Mouse (Mus musculus) lung, adult 2 months (tissue): ENCODE results near the gene Mansc1.

Experiments
- CTCF ChIP-seq: fragments of 200-500 bp; IDR thresholded peaks from 2 replicates; pipeline ENCODE4 v1.5.1; 2011; ENCODE audit warnings: mild to moderate bottlenecking, low read length, control low read depth; ENCODE audit not compliant: insufficient read depth
- POLR2A ChIP-seq: fragments of 200-500 bp; IDR thresholded peaks from 2 replicates; pipeline ENCODE4 v1.6.1; 2011; ENCODE audit warnings: low read depth, mild to moderate bottlenecking, control low read depth, low read length, borderline replicate concordance; ENCODE audit errors: extremely low read depth

GRCm38 (mm10) chr6:134665817-134666216 is 33.5 kb upstream of the Mansc1 start:
- no peak for TF ChIP-seq POLR2A
- no peak for TF ChIP-seq CTCF
